Comparison of ENCODE assay signal across 9 mouse cellular contexts in genomic region chr17:26582297-26582696, GRCm38 (mm10). TPM values are rescaled to one million over a fixed set of nuclear protein-coding genes. Genes with fewer than 3 reads are reported as not detected.
DNase-seq lines count a peak whose midpoint lies in the region; ATAC-seq and TF ChIP-seq lines count a peak whose summit lies in the region.
"Had no signal": no experiment of that assay in that cellular context is flagged by ENCODE, and none has a peak within 500 bp of the region (broad histone marks: within the 10 kb centered on the region; RNA-seq: fewer than 3 reads in every experiment).

No protein-coding gene starts in this region.

- peaks cover 20% of the 10 kb centered on the region for H3K4me1 ChIP-seq in intestine, embryonic 14.5 days (replicated peaks; ENCODE audit: control insufficient read depth, insufficient read depth, low read length)
- H3K4me1 ChIP-seq in intestine, postnatal 0 days (replicated peaks; ENCODE audit: control insufficient read depth, insufficient read depth, low read length): no peaks in the 10 kb centered on the region
- peaks cover 80% of the 10 kb centered on the region for H3K4me1 ChIP-seq in heart, embryonic 13.5 days
- H3K4me1 ChIP-seq in lung, embryonic 15.5 days: peaks cover 45% of the 10 kb centered on the region

- H3K9me3 ChIP-seq in intestine, embryonic 14.5 days (ENCODE audit: control insufficient read depth, low read length): no peaks in the 10 kb centered on the region
- H3K9me3 ChIP-seq in intestine, postnatal 0 days (ENCODE audit: control insufficient read depth): no peaks in the 10 kb centered on the region
- H3K9me3 ChIP-seq in heart, embryonic 13.5 days: no peaks in the 10 kb centered on the region
- no peaks in the 10 kb centered on the region for H3K9me3 ChIP-seq in lung, embryonic 15.5 days

- ATAC-seq in intestine, embryonic 14.5 days (replicated peaks; ENCODE audit: low FRiP score, low TSS enrichment, low read depth): no peak
- ATAC-seq in intestine, postnatal 0 days: no peak
- ATAC-seq in heart, embryonic 13.5 days (ENCODE audit: extremely low read depth, insufficient number of reproducible peaks, low FRiP score, low TSS enrichment): no peak
- no peak for ATAC-seq in lung, embryonic 15.5 days (ENCODE audit: borderline replicate concordance, extremely low read depth, low FRiP score, low TSS enrichment)

- TF ChIP-seq CTCF in intestine, postnatal 0 days (IDR thresholded peaks at IDR 0.05; ENCODE audit: low read depth): no peak

- DNase-seq in intestine, embryonic 14.5 days (ENCODE audit: low spot score): no peak
- DNase-seq in adrenal gland, adult 18-20 months (ENCODE audit: low spot score in 2 of 2): peak; percentile 47 to 66
- no peak for DNase-seq in embryo, embryonic 9.5 days (ENCODE audit: extremely low spot score)
- DNase-seq in liver: no peak
- no peak for DNase-seq in B cell, adult 2 months

- WGBS in intestine, embryonic 14.5 days: 90% methylated on average over 5 of the region's 5 CpGs
- 86% methylated on average over 5 of the region's 5 CpGs for WGBS in intestine, postnatal 0 days
- 82% methylated on average over 5 of the region's 5 CpGs for WGBS in heart, embryonic 13.5 days
- 69% methylated on average over 5 of the region's 5 CpGs for WGBS in lung, embryonic 15.5 days

- no peak overlapping the region for H3K4me2 ChIP-seq in intestine, embryonic 14.5 days (ENCODE audit: low read length)
- no peak overlapping the region for H3K4me2 ChIP-seq in intestine, postnatal 0 days (replicated peaks; ENCODE audit: low read depth)
- H3K4me2 ChIP-seq in heart, embryonic 13.5 days: no peak overlapping the region
- no peak overlapping the region for H3K4me2 ChIP-seq in lung, embryonic 15.5 days

- H3K27ac ChIP-seq in intestine, embryonic 14.5 days (ENCODE audit: low read depth): peak overlapping the region; percentile 1; the same call in 1 of the 2 replicates
- H3K27ac ChIP-seq in intestine, postnatal 0 days (ENCODE audit: low read depth, low read length): no peak overlapping the region
- peak overlapping the region; percentile 98 for H3K27ac ChIP-seq in heart, embryonic 13.5 days (replicated peaks)
- H3K27ac ChIP-seq in lung, embryonic 15.5 days: peak overlapping the region; percentile 91
- H3K27ac ChIP-seq: macrophage had no signal

- H3K27me3 ChIP-seq in intestine, embryonic 14.5 days (replicated peaks; ENCODE audit: control insufficient read depth, insufficient read depth, low read length): no peaks in the 10 kb centered on the region
- no peaks in the 10 kb centered on the region for H3K27me3 ChIP-seq in intestine, postnatal 0 days (replicated peaks; ENCODE audit: control insufficient read depth, insufficient read depth, low read length)
- no peaks in the 10 kb centered on the region for H3K27me3 ChIP-seq in heart, embryonic 13.5 days (replicated peaks)
- no peaks in the 10 kb centered on the region for H3K27me3 ChIP-seq in lung, embryonic 15.5 days

- H3K9ac ChIP-seq in intestine, embryonic 14.5 days (ENCODE audit: low read length): no peak overlapping the region
- H3K9ac ChIP-seq in intestine, postnatal 0 days (ENCODE audit: low read depth, low read length): no peak overlapping the region
- H3K9ac ChIP-seq in heart, embryonic 13.5 days: 0 out of 2 replicates have a peak overlapping the region, but pooled peaks have one; percentile 37
- no peak overlapping the region for H3K9ac ChIP-seq in lung, embryonic 15.5 days

- H3K4me3 ChIP-seq in intestine, embryonic 14.5 days (ENCODE audit: low read depth, low read length): no peak overlapping the region
- no peak overlapping the region for H3K4me3 ChIP-seq in intestine, postnatal 0 days (ENCODE audit: low read depth, low read length)
- no peak overlapping the region for H3K4me3 ChIP-seq in heart, embryonic 13.5 days
- H3K4me3 ChIP-seq in lung, embryonic 15.5 days: no peak overlapping the region

- H3K36me3 ChIP-seq in intestine, embryonic 14.5 days (ENCODE audit: control insufficient read depth, insufficient read depth, low read length): peaks cover 19% of the 10 kb centered on the region; the same call in 1 of the 2 replicates
- no peaks in the 10 kb centered on the region; the same call in none of the 2 replicates for H3K36me3 ChIP-seq in intestine, postnatal 0 days (ENCODE audit: control insufficient read depth, insufficient read depth)
- peaks cover 38% of the 10 kb centered on the region for H3K36me3 ChIP-seq in heart, embryonic 13.5 days
- no peaks in the 10 kb centered on the region; the same call in 1 of the 2 replicates for H3K36me3 ChIP-seq in lung, embryonic 15.5 days

RNA-seq across cellular contexts. Expression of gene Dusp1, which starts 20.4 kb away (rescaled TPM):
- 14.5 and 17.0 TPM in 2 replicates for polyA plus RNA-seq in intestine, embryonic 14.5 days (2014; fragmentation: Nextera tagmentation; extraction: Ambion mirVana)
- 18.9 and 19.4 TPM in 2 replicates for polyA plus RNA-seq in intestine, postnatal 0 days (2015; fragmentation: Nextera tagmentation; extraction: Ambion mirVana)
- 10 to 100 TPM; 48.7 to 56.1 TPM for total RNA-seq in adrenal gland, adult 18-20 months (2021)
- polyA plus RNA-seq in heart, embryonic 13.5 days (2015; fragmentation: Nextera tagmentation; extraction: Ambion mirVana): 32.8 and 33.1 TPM in 2 replicates
- polyA plus RNA-seq in lung, embryonic 15.5 days (2015; fragmentation: Nextera tagmentation; extraction: Ambion mirVana): 23.1 and 25.9 TPM in 2 replicates

RNA-seq across cellular contexts. Expression of gene Ergic1, which starts 21.0 kb away (rescaled TPM):
- 135 and 136 TPM in 2 replicates for polyA plus RNA-seq in intestine, embryonic 14.5 days (2014; fragmentation: Nextera tagmentation; extraction: Ambion mirVana)
- polyA plus RNA-seq in intestine, postnatal 0 days (2015; fragmentation: Nextera tagmentation; extraction: Ambion mirVana): 48.6 TPM in 2 replicates
- total RNA-seq in adrenal gland, adult 18-20 months (2021): 100 to 1,000 TPM; 159 to 166 TPM
- 103 and 121 TPM in 2 replicates for polyA plus RNA-seq in heart, embryonic 13.5 days (2015; fragmentation: Nextera tagmentation; extraction: Ambion mirVana)
- 97.3 and 102 TPM in 2 replicates for polyA plus RNA-seq in lung, embryonic 15.5 days (2015; fragmentation: Nextera tagmentation; extraction: Ambion mirVana)

Comparison
In these comparisons a context has a peak if more than half of its experiments do, and no peak if none do; other contexts are left out.
1. DNase-seq: peak in adrenal gland, adult 18-20 months (2 of 2); none in intestine, embryonic 14.5 days (single experiment), embryo, embryonic 9.5 days (single experiment), liver (single experiment) and B cell, adult 2 months (0 of 2).